Mouse (Mus musculus): ENCODE data around the gene Gsdma2.
"Not testable (repeated sequence)": the region's sequence is repeated elsewhere in the genome, so short reads cannot be mapped to it uniquely, and the experiment has no call there.

Gene Gsdma2

GRCm38 (mm10) chr11:98664091-98664490 is 17.5 kb downstream of the Gsdma2 start, which contains the start of gene Gsdma:
Gene Gsdma (plus strand): TSS chr11:98664351.
- in situ Hi-C loops (cut with MboI, MseI): no loop called here

DNA sequence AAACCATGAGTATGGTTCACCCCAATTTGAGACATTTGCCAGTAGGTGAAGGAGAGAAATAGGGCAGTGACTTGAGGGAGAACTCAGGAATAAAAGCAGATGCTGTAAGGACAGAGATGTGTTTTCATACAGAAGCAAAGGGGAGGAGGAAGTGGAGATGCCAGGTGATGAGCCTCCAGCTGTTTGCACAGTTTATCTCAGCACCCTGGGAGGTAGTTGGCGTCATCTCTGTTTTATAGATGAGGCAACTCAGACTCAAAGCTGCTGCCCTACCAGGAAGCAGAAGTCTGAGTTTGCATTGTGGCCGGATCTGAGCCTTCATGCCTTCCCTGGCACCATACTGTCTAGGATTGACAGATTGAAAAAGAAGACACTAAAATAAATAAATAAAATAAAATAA is 22.4 kb downstream of the Gsdma2 start:
- in situ Hi-C loops (cut with MboI, MseI): no loop called here

DNA sequence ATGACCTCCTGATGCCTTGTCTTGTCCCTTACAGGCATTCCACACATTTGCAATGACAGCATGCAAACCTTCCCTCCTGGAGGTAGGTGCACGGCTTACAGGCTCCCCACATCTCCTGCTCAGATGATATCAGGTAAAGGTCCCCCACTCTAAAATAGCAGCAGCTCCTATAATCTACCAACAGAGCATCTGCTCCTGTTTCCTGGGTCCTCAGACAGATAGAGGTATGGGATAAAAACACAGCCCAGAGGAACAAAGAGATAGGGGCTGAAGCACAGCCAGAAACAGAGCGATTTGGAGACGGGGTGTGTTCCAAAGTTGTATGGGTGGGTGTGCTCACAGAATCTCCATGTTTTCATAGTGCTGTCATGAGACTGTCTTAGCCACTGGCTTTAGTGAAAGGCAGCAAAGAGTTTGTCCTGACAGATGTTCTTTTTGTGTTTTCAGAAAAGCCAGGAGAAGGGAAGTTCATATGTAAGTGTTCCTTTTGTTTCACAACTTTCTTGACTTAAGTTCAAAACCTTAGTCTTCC is 24.8 kb downstream of the Gsdma2 start:
- in situ Hi-C loops (cut with MboI, MseI): loop anchor here (10.0 kb wide), 1 partner anchor 47 kb away; the partner anchor contains the start of genes Gm12355 and Gsdma3

DNA sequence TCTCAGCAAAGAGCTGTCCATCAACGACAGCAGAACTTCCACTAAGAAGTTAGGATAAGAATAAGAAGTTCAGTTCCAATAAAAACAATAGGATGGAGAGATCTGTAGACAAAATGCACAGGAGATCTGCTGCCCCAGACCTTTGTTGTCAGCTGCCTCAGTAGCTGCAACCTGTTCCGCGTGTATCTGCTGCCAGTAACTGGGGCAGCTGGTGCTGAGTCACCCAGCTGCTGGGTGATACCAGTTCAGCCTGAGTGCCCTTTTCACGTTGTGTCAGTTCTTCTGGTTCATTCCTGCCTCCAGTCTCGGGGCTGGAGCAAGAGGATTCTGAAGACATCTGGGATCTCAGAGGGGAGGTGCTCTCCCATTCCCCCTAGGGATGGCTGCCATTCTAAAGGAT is 25.3 kb downstream of the Gsdma2 start:
- in situ Hi-C loops (cut with MboI, MseI): loop anchor here (10.0 kb wide), 1 partner anchor 47 kb away; the partner anchor contains the start of genes Gm12355 and Gsdma3

GRCm38 (mm10) chr11:98672482-98672881 is 25.9 kb downstream of the Gsdma2 start:
- in situ Hi-C loops (cut with MboI, MseI): loop anchor here (10.0 kb wide), 1 partner anchor 48 kb away; the partner anchor contains the start of genes Gm12355 and Gsdma3

- in situ Hi-C loops (cut with MboI, MseI): loop anchor here (10.0 kb wide), 1 partner anchor 48 kb away; the partner anchor contains the start of genes Gm12355 and Gsdma3
Measured at GRCm38 (mm10) chr11:98673136-98673535, 26.6 kb downstream of the Gsdma2 start.

DNA sequence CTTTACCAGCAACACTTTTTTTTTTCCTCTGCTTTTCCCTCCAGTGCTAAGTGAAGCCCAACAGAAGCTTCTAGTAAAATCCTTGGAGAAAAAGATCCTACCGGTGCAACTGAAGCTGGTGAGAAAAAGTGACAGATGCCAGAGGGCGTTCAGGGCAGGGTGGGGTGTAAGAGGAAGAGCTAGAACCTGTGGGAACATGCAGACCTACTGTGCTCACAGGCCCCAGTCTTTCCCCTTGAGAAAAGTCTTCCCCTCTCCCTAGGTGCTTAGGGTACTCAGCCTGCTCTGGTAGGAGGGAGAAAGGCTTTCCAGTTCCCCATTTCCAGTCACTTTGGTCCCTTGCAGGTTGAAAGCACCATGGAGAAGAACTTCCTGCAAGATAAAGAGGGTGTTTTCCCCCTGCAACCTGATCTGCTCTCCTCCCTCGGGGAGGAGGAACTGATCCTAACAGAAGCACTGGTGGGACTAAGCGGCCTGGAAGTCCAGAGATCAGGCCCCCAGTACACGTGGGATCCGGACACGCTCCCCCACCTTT is 29.3 kb downstream of the Gsdma2 start:
- in situ Hi-C loops (cut with MboI, MseI): loop anchor here (10.0 kb wide), 1 partner anchor 51 kb away; the partner anchor contains the start of genes Gm12355 and Gsdma3

DNA sequence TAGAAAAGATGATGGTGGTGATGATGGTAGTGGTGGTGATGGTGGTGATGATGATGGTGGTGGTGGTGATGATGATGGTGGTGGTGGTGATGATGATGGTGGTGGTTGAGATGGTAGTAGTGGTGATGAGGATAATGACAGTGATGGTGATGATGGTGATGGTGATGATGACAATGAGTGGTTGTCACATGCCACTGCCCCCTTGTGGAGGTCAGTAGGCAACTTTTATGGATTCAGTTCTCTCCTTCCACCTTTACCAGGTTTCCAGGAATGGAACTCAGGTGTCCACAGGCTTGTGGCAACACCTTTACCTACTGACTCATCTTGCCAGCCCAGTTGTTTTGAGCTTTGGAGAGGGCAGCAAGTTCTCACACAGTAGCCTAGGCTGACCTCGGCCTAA is 33.5 kb downstream of the Gsdma2 start:
- in situ Hi-C loops (cut with MboI, MseI): no loop called here

DNA sequence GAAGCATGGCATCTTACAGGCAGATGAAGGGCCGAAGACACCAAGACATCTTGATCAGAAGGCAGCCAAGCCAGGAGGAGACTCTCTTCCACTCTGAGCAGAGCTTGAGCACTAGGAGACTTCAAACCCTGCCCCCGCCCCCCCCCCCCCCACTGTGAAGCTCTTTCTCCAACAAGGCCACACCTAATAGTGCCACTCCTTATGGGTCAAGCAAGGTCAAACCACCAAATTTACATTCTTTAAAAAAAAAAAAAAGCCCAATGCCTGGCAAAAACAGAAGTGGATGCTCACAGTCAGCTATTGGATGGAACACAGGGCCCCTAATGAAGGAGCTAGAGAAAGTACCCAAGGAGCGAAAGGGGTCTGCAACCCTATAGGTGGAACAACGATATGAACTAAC is 34.0 kb downstream of the Gsdma2 start:
- in situ Hi-C loops (cut with MboI, MseI): not testable (repeated sequence)

- in situ Hi-C loops (cut with MboI, MseI): no loop called here
Measured at GRCm38 (mm10) chr11:98681186-98681585, 34.6 kb downstream of the Gsdma2 start.

GRCm38 (mm10) chr11:98681786-98682745 is 35.5 kb downstream of the Gsdma2 start, which contains the start of gene Psmd3:
Gene Psmd3 (plus strand): TSS chr11:98682554.
- in situ Hi-C loops (cut with MboI, MseI): no loop called here

DNA sequence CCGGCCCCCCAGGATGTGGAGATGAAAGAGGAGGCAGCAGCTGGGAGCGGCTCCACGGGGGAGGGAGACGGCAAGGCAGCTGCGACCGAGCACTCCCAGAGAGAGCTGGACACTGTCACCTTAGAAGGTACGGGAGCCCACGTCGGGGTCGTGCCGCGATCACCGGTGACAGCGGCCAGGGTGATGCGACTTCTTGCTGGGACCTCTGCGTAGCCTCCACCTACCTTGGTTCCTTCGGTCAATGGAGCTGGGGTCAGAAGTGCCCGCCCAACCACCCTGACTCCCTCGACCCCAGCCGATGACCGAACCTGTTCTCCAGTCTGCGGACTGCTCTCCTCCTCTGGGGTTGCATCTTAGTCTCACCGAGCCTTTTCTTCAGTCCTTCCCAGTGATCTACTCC is 36.3 kb downstream of the Gsdma2 start:
- in situ Hi-C loops (cut with MboI, MseI): no loop called here

- in situ Hi-C loops (cut with MboI, MseI): no loop called here
Measured at GRCm38 (mm10) chr11:98685642-98686041, 39.1 kb downstream of the Gsdma2 start.

- in situ Hi-C loops (cut with MboI, MseI): no loop called here
Measured at GRCm38 (mm10) chr11:98686976-98687375, 40.4 kb downstream of the Gsdma2 start.

DNA sequence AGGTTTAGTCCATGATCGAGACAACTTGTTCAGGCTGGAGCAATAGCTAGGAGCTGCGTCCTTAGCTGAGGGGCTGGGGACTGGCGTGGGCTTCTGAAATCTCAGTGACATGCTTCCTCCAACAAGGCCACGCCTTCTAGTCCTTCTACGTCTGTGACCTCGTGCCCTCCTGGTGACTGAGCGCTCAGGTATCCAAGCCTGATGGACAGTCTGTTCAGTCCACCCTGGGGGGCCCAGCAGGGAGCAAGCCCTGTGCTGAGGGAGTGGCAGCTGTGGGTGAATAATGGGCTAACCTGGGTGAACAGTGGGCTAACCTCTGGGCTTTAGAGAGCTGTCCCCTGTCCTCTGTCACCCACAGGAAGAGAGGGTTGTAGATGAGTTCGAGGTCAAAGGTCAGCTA is 41.5 kb downstream of the Gsdma2 start:
- in situ Hi-C loops (cut with MboI, MseI): no loop called here

DNA sequence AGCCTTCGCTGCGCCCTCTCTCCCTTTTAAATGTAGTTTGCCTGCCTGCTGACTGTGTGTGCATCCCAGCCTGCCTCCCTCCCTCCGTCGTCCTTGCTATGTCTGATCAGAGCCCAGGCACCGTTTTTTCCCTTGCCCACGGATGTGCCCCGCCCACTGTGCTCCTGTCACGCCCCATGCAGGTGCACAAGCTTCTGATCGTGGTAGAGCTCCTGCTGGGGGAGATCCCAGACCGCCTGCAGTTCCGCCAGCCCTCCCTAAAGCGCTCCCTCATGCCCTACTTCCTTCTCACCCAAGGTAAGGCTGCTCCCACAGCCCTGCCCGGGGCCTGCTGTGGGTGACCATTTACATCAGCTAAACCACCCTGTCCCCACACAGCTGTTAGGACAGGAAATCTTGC is 46.6 kb downstream of the Gsdma2 start:
- in situ Hi-C loops (cut with MboI, MseI): loop anchor here (5.0 kb wide), 1 partner anchor 66 kb away; the partner anchor contains the start of genes Gm12355 and Gsdma3

GRCm38 (mm10) chr11:98693746-98694145 is 47.2 kb downstream of the Gsdma2 start:
- in situ Hi-C loops (cut with MboI, MseI): loop anchor here (5.0 kb wide), 1 partner anchor 66 kb away; the partner anchor contains the start of genes Gm12355 and Gsdma3

DNA sequence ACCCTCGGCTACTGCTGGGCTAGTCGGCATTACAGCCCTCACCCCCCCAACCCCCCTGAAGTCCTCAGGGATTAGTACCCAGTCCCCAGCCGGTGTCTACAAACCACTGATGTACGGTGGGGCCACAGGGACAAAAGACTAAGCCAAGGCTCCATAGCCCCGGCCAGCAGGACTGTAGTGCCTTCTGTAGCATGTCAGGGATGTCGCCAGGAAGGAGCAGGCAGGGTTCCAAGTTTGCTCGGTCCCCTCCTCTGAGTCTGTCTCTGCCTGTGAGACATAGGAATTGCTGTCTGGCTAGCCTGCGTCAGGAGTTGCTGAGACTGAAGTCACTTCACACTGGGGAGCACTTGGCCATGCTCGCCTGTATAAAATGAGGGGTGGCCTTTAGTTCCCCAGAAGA is 47.7 kb downstream of the Gsdma2 start:
- in situ Hi-C loops (cut with MboI, MseI): loop anchor here (5.0 kb wide), 1 partner anchor 67 kb away; the partner anchor contains the start of genes Gm12355 and Gsdma3

DNA sequence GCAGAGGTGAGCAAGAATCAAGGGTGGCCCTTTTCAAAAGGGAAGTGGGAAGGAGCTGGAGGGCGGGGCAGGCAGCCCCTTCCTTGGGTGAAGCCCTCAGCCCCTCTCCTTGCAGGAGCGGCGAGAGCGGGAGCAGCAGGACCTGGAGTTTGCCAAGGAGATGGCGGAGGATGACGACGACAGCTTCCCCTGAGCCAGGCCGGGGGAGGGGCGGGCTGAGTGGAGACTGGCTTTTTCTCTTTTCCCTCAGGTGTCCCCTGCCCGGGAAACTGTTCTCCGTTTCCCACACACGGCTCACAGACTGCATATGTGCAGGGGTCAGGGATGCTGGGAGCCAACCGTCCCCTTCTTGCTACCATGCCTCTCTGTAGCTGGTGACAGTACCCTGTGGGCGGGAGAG is 48.8 kb downstream of the Gsdma2 start:
- in situ Hi-C loops (cut with MboI, MseI): no loop called here

GRCm38 (mm10) chr11:98696454-98697216 is 50.1 kb downstream of the Gsdma2 start:
- in situ Hi-C loops (cut with MboI, MseI): no loop called here

GRCm38 (mm10) chr11:98697225-98697624 is 50.7 kb downstream of the Gsdma2 start:
- in situ Hi-C loops (cut with MboI, MseI): no loop called here
